Mouse (Mus musculus) CD4-positive, CD25-positive, alpha-beta regulatory T cell, adult 2 months (primary cell): ENCODE data around the gene Etv6.
A peak's percentile ranks its signal among the peaks of the same experiment; 100 is the strongest.

Experiments
- DNase-seq: peaks from one replicate; pipeline ENCODE4 v3.0.0-alpha.2; 2012; ENCODE audit warnings: low read depth, low spot score

Etv6 gene

GRCm38 (mm10) chr6:134110206-134110605 is 74.7 kb downstream of the Etv6 start:
- no peak for DNase-seq

DNA sequence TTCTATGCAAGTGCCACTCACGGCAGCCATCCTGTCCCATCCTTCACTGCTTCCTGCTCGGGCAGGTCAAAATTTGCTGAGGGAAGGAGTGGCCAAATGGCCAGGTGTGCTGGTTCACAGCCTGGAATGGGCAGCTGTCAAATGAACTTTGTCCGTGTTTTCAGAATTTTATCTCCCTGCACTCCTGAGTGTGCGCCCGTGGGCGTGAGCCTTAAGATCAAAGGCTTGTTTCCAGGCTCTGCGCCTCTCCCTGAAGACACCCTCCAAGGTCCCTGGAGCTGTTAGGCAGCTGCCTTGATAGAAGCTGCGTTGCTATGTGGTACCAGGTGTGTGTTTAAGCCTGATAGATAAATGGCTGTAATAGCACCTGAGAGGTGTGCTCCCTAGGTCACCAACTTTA is 76.1 kb downstream of the Etv6 start:
- no peak for DNase-seq

GRCm38 (mm10) chr6:134112753-134113152 is 77.3 kb downstream of the Etv6 start:
- DNase-seq = no peak

DNA sequence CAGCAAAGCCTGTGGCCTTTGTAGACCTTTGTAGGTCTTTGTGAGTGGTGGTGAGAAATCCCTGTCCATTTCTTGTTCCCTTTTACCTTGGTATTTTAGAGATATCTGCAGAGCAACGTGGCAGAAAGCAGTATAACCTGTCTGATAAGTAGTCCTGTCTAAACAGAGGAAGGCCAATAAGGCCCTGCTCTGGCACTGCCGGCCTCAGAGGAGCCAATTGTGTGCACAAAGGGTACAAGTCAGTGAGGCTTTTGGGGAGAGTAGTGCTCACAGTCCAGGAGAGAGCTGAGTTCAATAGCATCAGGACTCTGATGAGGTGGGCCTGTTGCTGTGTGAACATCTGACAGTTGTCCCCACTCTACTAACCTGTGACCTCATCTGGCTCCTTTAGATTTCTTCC is 77.7 kb downstream of the Etv6 start:
- no peak for DNase-seq

GRCm38 (mm10) chr6:134115219-134115968 is 79.9 kb downstream of the Etv6 start:
- no peak for DNase-seq

DNA sequence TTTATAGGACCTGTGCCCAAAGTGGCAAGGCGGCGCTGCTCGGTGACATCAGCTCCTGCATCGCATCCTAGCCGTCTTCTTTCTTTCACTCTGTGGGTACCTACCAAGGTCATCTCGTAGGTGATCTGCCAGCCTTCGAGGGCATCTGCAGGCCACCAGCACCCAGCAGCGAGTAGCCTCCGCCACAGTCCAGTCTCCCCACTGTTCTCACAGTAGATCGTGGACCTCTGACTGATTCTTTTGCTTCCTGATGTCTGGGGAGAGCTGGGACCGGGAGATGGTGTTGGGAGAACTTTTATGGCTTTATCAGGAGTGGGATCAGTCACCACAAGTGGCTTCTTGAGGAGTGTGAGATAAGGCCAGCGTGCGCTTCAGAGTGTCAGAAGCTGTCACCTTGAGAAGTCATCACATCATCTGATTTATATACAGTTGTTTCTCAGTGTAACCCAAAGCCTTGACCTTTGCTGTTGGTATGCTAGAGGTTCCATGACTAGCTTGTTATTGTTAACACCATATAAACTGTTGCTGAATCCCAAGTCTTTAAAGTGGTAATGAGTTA is 82.0 kb downstream of the Etv6 start:
- no peak for DNase-seq

DNA sequence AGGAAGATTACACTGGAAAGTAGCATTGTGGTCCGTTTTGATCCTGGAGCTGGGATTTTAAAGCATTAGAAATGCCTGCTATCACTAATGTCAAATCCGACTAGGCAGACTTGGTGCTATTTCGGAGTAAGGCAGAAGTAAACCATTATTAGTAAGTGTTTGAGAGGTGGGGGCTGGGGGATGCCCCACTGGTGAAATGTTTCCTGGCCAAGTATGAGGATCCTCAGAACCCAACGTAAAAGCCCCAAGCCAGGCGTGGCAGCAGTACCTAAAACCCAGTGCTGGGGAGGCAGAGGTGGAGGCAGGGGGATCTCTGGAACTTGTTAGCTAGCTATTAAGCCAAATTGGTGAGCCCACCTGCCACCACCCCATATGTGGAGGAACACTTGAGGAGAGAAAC is 83.0 kb downstream of the Etv6 start:
- no peak for DNase-seq

DNA sequence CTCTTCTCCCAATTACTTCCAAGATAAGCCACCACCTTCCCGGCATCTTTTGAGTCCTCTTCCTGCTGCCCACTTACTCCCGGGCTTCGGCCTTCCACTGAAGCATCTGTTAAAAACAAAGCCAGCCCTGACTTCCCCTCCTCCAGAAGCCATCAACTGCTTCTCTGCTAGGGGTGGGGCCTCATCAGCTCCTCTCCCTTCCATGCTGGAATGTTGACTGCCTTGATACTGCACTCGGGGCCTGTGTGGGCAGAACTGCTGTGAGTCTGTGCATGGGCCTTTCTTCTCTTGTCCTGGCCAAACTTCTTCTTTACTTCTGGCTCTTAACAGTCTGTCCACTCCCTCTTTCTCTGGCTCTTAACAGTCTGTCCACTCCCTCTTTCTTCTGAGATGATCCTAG is 83.6 kb downstream of the Etv6 start:
- no peak for DNase-seq

- no peak for DNase-seq
These were observed 84.7 kb downstream of the Etv6 start for GRCm38 (mm10) chr6:134120227-134120626.

GRCm38 (mm10) chr6:134120712-134121111 is 85.2 kb downstream of the Etv6 start:
- DNase-seq = peak; percentile 33

- peak; percentile 11 for DNase-seq
These were observed 87.4 kb downstream of the Etv6 start for GRCm38 (mm10) chr6:134122945-134123344.

DNA sequence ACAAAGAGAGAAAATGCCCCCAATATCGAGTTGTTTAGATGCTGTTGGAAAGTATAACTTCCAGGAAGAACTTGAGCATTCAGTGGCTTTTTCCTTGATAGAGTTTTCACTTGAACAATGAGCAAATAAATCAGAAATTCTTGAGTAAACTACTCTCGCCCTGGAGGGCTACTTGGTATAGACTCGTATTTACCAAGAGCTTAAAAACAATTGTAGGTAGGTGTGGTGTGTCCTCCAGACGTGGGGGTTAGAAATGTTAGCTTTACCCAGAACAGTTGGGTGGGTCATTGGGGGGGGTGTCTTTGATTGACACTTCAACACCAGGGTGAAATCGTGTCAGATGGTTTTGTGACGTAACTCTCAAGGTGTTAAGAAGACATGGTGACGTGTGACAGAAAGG is 88.0 kb downstream of the Etv6 start:
- no peak for DNase-seq

- DNase-seq = no peak
These were observed 88.8 kb downstream of the Etv6 start for GRCm38 (mm10) chr6:134124256-134124655.

DNA sequence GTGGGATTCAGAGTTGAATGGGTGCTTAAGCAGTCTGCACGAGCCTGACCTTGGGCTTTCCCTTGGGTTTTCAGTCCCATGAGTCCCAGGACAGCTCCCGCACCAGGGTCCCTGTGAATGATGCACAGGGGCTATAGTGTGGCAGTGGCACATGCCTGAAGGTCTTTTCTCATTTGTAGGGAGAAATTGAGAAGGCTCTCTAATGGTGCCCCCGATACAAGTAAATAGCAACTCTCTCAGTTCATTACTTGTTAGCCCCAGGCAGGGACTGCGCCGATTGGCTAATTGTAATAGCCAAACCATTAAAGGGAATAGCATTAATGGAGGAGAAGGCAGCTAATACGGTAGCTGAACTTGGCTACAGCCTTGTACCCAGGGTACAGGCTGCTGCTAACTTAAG is 92.5 kb downstream of the Etv6 start:
- no peak for DNase-seq

DNA sequence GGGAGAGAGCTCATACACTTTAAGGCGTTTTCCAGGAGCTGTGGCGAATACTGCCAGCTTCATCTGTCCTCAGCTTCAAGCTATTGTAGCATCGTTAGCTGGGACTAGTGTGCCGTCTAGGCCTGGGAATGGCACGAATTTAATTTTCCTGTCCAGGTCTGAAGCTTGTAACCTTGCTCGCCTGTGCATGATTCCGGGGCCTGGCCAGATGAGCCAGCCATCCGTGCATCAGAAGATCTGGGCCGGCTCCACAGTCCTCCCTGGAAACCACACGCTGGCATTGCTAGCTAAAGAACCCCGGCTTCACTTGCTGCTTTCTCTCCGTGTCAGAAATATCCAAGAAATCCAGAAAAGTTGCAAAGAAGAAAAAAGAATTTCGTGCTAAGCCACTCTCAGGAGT is 93.1 kb downstream of the Etv6 start:
- DNase-seq = no peak

- DNase-seq = no peak
These were observed 94.3 kb downstream of the Etv6 start for GRCm38 (mm10) chr6:134129848-134130247.

- DNase-seq = no peak
These were observed 95.3 kb downstream of the Etv6 start for GRCm38 (mm10) chr6:134130816-134131215.

- no peak for DNase-seq
These were observed 96.1 kb downstream of the Etv6 start for GRCm38 (mm10) chr6:134131601-134132000.

DNA sequence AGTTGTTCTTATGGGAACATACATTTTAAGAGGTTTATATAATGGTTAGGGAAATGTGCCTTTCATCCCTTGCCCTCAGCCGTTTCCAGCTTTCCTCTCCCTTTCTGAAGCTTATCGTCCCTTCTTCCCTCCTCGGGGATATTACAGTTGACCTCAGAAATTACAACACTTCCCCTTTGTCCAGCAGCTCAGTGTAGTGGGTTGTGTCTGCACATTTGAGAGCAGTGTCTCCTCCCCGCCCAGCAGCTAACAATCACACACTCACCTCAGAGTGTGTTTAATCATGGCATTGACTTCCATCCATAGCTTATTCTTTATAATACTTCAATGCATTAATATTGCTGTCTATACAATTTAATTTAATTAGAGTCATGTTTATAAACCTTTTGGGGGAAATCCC is 98.3 kb downstream of the Etv6 start:
- no peak for DNase-seq

- no peak for DNase-seq
These were observed 99.4 kb downstream of the Etv6 start for GRCm38 (mm10) chr6:134134821-134135323.

- DNase-seq = no peak
These were observed 100.8 kb downstream of the Etv6 start for GRCm38 (mm10) chr6:134136315-134136714.

- DNase-seq = no peak
These were observed 103.9 kb downstream of the Etv6 start for GRCm38 (mm10) chr6:134139359-134139758.
